Mouse (Mus musculus) cerebellum, adult 2 months (tissue): Measurements from ENCODE around the gene Osbpl5.
"Not testable (repeated sequence)": the region's sequence is repeated elsewhere in the genome, so short reads cannot be mapped to it uniquely, and the experiment has no call there.

Experiments used
- CTCF ChIP-seq: fragments of 200-500 bp; IDR thresholded peaks from 2 replicates; pipeline ENCODE4 v1.5.1; 2011; ENCODE audit warnings: low read depth, mild to moderate bottlenecking, control low read depth, low read length, moderate library complexity, borderline replicate concordance; ENCODE audit not compliant: insufficient read depth
- POLR2A ChIP-seq: fragments of 200-500 bp; IDR thresholded peaks from 2 replicates; pipeline ENCODE4 v1.6.1; 2011; ENCODE audit warnings: low read length, control low read depth, borderline replicate concordance; ENCODE audit not compliant: insufficient read depth

DNA sequence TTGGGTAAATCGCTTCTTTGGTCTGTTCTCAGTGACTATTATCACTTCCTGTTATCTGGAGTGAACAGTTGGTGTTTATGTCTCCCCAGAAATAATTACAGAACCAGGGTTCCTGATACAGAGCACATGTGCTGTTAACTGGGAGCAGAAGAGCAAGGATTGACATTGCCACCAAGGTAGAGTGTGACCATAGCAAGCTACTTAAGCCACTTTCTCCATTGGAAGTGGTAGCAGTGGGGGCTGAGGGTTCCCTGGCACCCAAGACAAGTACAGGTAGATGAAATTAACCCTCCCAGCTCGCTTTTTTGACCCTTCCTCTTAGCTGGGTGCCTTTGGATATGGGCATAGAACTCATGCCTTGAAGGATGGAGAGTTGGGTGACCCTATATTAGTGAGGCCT is 75.9 kb downstream of the Osbpl5 start:
- not testable (repeated sequence) for TF ChIP-seq POLR2A, CTCF
